Mouse (Mus musculus) embryonic facial prominence, embryonic 11.5 days (tissue): ENCODE results near the gene Gcnt4. TPM values are rescaled to one million over a fixed set of nuclear protein-coding genes. Genes with fewer than 3 reads are reported as not detected.

Source experiments
- ATAC-seq: fragments of 200-750 bp; cut with Nextera tagmentation; replicated peaks from 2 replicates; pipeline ENCODE4 v1.8.0; 2017; ENCODE audit warnings: low read depth; ENCODE audit not compliant: insufficient number of reproducible peaks, low FRiP score, low TSS enrichment
- DNase-seq: peaks from one replicate; pipeline ENCODE4 v3.0.0-alpha.2; 2015; ENCODE audit warnings: low spot score
- H3K27ac ChIP-seq: fragments of 300-500 bp; sonication (generic); replicated peaks from 2 replicates; pipeline ENCODE4 v1.5.1; 2014; ENCODE audit warnings: mild to moderate bottlenecking, low read depth, low read length, control low read depth
- H3K27me3 ChIP-seq: fragments of 300-500 bp; sonication (generic); 2 replicates; pipeline ENCODE4 v1.6.1; 2014; ENCODE audit warnings: mild to moderate bottlenecking, low read length, moderate library complexity, mixed read lengths; ENCODE audit not compliant: control insufficient read depth, insufficient read depth
- H3K36me3 ChIP-seq: fragments of 300-500 bp; sonication (generic); replicated peaks from 2 replicates; pipeline ENCODE4 v1.6.1; 2014; ENCODE audit warnings: low read depth, mild to moderate bottlenecking, low read length, moderate library complexity, mixed read lengths; ENCODE audit not compliant: control insufficient read depth, insufficient read depth
- H3K4me1 ChIP-seq: fragments of 300-500 bp; sonication (generic); 2 replicates; pipeline ENCODE4 v1.6.1; 2014; ENCODE audit warnings: low read length, mixed read lengths; ENCODE audit not compliant: control insufficient read depth, insufficient read depth
- H3K4me2 ChIP-seq: fragments of 300-500 bp; sonication (generic); 2 replicates; pipeline ENCODE4 v1.6.1; 2014; ENCODE audit warnings: low read depth, mild to moderate bottlenecking, control low read depth, low read length, moderate library complexity
- H3K4me3 ChIP-seq: fragments of 300-500 bp; sonication (generic); 2 replicates; pipeline ENCODE4 v1.5.1; 2014; ENCODE audit warnings: low read depth, low read length, control low read depth
- H3K9ac ChIP-seq: fragments of 300-500 bp; sonication (generic); replicated peaks from 2 replicates; pipeline ENCODE4 v1.6.1; 2014; ENCODE audit warnings: mild to moderate bottlenecking, control low read depth, low read length
- H3K9me3 ChIP-seq: fragments of 300-500 bp; sonication (generic); replicated peaks from 2 replicates; pipeline ENCODE4 v1.6.1; 2016; ENCODE audit warnings: mild to moderate bottlenecking, low read length, inconsistent platforms, mixed read lengths; ENCODE audit not compliant: control insufficient read depth
- WGBS: fragments of 180-500 bp; shearing (Covaris S2); extraction: QIAGEN DNeasy Blood & Tissue Kit; methylation state at CpG from one replicate; pipeline ENCODE4 v1.1.7; 2014; 5-methylcytosine and 5-hydroxymethylcytosine counted together
- polyA plus RNA-seq: library from polyadenylated mRNA; unstranded; fragments of >200 nt; fragmentation: Nextera tagmentation; extraction: Ambion mirVana; gene quantifications from 2 replicates; pipeline ENCODE4 v1.2.1, GENCODE M21; 2014

Gene Gcnt4
- polyA plus RNA-seq, 1 experiment from 2014 or later: 0.07 TPM

DNA sequence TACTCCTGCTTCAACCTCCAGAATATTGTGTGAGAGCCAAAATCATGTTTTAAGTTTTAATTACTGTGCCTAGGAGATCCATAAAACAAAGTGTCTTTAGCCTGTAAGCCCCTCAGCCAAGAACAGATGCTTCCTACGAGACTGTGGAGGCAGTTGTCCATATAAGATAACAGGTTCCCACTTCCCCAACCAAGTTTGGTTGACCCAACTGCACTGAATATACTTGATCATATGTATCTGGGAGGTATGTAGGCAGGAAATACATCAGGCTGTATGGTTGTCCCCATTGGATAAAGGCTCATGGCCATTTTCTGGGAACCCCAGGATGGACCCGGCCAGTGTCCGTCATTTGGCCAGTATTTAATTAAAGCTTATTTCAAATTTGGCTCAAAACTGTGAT, 65.6 kb downstream of the Gcnt4 start:
- DNase-seq (no peak), ATAC-seq (no peak)
- H3K4me2 ChIP-seq: no peak overlapping the region
- no peaks in the 10 kb centered on the region for H3K36me3 ChIP-seq
- no peaks in the 10 kb centered on the region for H3K9me3 ChIP-seq
- H3K4me1 ChIP-seq: no peaks in the 10 kb centered on the region
- no peak overlapping the region for H3K9ac ChIP-seq
- H3K27me3 ChIP-seq: no peaks in the 10 kb centered on the region
- no peak overlapping the region for H3K4me3 ChIP-seq
- no peak overlapping the region for H3K27ac ChIP-seq
- 95% methylated on average over 3 of the region's 3 CpGs for WGBS

DNA sequence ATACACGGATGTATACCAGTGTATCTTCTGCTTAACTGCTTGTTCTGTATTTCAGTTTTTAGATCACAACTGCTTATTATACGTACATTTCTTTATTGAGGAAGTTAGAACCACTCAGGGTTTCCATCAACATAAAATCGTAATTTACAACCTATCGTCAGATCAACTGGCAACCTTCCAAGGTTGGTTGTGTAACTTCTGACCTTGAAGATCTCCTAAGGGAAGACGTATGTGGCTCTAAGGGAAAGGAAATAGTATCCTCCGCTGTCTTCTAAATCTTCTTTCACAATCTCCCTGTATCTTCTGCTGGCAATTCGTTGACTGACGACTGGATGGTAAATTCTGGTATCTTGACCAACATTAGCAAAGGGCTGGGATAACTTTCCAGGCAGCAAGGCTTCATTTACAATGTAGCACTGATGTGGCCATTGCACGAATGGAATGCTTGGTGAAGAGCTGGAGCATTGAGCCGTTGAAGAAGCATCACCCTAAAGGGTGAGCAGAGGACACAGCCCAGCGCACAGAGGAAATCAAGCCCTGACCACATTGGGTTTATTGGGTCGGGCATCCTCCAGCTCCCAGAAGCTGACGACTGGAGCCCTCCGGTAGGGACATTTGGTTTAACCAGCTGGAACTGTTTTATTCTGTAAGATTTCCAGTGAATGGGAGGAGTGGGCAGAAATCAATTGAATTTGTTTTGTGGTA, 66.2 kb downstream of the Gcnt4 start:
- no peak for ATAC-seq
- H3K9me3 ChIP-seq: no peaks in the 10 kb centered on the region
- H3K9ac ChIP-seq: no peak overlapping the region

DNA sequence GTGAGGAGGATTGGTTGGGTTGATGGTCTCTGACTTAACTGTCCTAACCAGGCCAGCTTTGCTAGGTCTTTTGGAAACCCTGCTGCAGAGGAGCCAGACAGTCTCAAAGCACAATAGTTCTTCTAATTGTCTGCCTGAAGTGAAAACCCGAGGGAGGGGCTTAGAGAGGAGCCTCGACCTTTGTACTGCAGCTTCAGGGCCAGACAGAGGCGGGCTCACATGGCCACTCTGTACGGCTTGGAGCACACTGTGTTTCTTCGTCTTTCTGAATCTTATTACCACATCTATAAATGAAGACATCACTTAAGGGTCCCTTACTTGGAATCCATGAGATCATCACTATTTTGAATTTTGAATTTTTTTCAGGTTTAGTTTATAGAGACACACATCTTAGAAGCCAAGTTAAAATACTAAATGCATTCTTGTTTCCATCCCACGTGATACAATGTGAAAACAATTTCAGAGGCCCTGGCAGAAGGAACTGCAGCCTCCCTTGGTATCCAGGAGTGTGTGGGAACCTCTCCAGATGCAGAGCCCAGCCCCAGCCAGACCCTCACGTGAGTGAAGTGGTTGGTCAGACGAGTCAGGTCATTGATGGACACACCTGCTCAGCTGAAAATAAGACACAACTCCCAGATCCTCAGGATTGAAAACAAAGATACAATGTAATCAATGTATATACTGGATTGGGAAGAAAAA, 69.0 kb downstream of the Gcnt4 start:
- no peaks in the 10 kb centered on the region for H3K4me1 ChIP-seq
- H3K4me3 ChIP-seq: no peak overlapping the region
- H3K36me3 ChIP-seq: no peaks in the 10 kb centered on the region
- no peaks in the 10 kb centered on the region for H3K27me3 ChIP-seq
- no peak overlapping the region for H3K27ac ChIP-seq
- no peak for DNase-seq
- H3K9ac ChIP-seq: no peak overlapping the region
- WGBS: 45% methylated on average over 8 of the region's 8 CpGs
- no peaks in the 10 kb centered on the region for H3K9me3 ChIP-seq
- H3K4me2 ChIP-seq: no peak overlapping the region
- ATAC-seq: no peak

More for the DNA sequence above, 66.2 kb downstream of the Gcnt4 start:
- DNase-seq: no peak
- H3K27ac ChIP-seq: no peak overlapping the region
- no peaks in the 10 kb centered on the region for H3K27me3 ChIP-seq
- H3K4me3 ChIP-seq: no peak overlapping the region
- no peaks in the 10 kb centered on the region for H3K36me3 ChIP-seq
- 80% methylated on average over 14 of the region's 14 CpGs for WGBS
- no peak overlapping the region for H3K4me2 ChIP-seq
- H3K4me1 ChIP-seq: no peaks in the 10 kb centered on the region

DNA sequence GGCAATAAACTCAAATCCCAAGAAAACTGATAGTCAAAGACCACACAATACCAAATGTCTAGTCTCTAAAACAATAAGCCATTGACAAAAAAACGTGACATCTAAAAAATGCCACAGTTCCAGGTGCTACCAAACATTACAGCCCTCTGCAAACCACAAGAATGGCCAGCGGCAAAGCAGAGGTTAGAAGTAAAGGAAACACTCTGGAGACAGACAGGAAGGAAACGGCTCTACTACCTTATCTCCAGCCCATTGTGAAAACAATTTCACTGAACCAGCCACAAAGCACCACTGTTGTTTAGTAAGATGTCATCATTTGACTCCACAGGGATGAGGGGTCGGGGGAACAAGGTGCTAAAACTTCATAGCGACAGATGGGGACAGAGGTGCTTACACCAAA, 70.8 kb downstream of the Gcnt4 start:
- 69% methylated on average over 5 of the region's 5 CpGs for WGBS
- Histone ChIP-seq H3K4me1 (no peaks in the 10 kb centered on the region), H3K9ac (no peak overlapping the region), H3K4me2 (no peak overlapping the region), H3K27ac (no peak overlapping the region), H3K27me3 (no peaks in the 10 kb centered on the region), H3K4me3 (no peak overlapping the region), H3K36me3 (no peaks in the 10 kb centered on the region), H3K9me3 (no peaks in the 10 kb centered on the region)
- no peak for DNase-seq
- ATAC-seq: no peak

DNA sequence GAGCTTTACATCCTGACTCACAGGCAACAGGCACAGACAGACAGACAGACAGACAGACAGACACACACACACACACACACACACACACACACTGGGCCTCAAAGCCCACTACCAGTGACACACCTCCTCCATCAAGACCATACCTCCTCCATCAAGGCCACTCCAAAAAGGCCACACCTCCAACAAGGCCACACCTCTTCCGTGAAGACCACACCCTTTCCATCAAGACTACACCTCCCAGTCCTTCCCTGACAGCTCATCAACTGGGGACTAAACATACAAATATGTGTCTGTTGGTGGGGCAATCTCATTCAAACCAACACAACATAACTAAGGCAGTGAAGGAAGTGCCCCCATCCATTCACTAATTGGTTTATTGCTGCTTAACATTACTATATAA, 72.6 kb downstream of the Gcnt4 start:
- WGBS: 63% methylated on average over 1 of the region's 1 CpGs

More for the DNA sequence above, 72.6 kb downstream of the Gcnt4 start:
- Histone ChIP-seq H3K36me3 (no peaks in the 10 kb centered on the region), H3K9me3 (no peaks in the 10 kb centered on the region), H3K27me3 (no peaks in the 10 kb centered on the region), H3K9ac (no peak overlapping the region), H3K4me3 (no peak overlapping the region), H3K4me1 (no peaks in the 10 kb centered on the region), H3K27ac (no peak overlapping the region), H3K4me2 (no peak overlapping the region)
- no peak for ATAC-seq
- no peak for DNase-seq

Other genes with a start within 250 kb of the Gcnt4 start
- not detected in 2 replicates for gene Ankrd31, start 176.4 kb upstream of the Gcnt4 start, polyA plus RNA-seq
- gene 1700029F12Rik, start 109.7 kb downstream of the Gcnt4 start, polyA plus RNA-seq: not detected in 2 replicates
- gene Fam169a, start 142.6 kb downstream of the Gcnt4 start, polyA plus RNA-seq: 8.9 and 9.1 TPM in 2 replicates
- 0.42 and 1.4 TPM in 2 replicates for gene Gm6169, start 174.5 kb downstream of the Gcnt4 start, polyA plus RNA-seq
- 30.2 and 32.0 TPM in 2 replicates for gene Gfm2, start 213.2 kb downstream of the Gcnt4 start, polyA plus RNA-seq
- 78.0 and 84.7 TPM in 2 replicates for gene Nsa2, start 213.2 kb downstream of the Gcnt4 start, polyA plus RNA-seq